In the genomic region with DNA sequence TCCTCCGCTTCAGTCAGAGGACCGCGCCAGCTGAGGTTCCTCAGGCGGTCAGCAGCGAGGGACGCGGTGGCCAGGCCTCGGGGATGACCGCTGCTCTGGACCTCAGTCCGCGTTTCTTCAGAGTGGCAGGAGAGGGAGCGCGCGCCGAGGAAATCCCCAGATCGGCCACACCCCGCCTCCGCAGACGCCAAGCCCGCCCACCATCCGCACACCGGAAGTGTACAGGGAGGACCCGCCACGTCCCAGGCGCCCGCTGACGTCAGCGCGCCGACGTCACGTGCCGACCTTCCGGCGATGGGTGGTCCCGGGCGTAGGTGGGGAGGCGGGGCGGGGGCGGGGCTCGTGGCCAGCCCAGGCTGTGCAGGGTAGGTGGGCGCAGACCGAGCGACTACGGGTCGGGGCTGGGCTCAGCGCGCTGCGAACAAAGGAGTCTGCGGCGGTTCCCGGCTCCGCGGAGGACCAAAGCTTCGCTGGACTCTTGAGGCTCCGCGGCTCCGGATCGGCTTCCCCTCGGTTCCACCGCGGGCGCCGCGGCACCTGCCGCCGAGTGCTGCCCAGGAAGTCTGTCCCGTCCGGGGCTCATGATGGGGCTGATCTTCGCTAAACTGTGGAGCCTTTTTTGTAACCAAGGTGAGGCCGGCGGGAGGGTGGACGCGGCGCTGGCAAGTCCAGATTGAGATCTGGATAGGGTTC, we compare ENCODE assay signal across 8 mouse cellular contexts. TPM values are rescaled to one million over a fixed set of nuclear protein-coding genes. Genes with fewer than 3 reads are reported as not detected.
DNase-seq lines count a peak whose midpoint lies in the region; ATAC-seq and TF ChIP-seq lines count a peak whose summit lies in the region.

TSS of gene Nsun6 (minus strand) at position 125 of the 693 bp plus-strand sequence.

- peaks cover 19% of the 10 kb centered on the region for H3K4me1 ChIP-seq in embryonic facial prominence, embryonic 13.5 days
- peaks cover 5% of the 10 kb centered on the region for H3K4me1 ChIP-seq in heart, adult 2 months (ENCODE audit: control insufficient read depth, insufficient read depth, low read length)
- H3K4me1 ChIP-seq in kidney, adult 2 months (ENCODE audit: control insufficient read depth, insufficient read depth, low read length): peaks cover 7% of the 10 kb centered on the region; the same call in 1 of the 2 replicates
- peaks cover 11% of the 10 kb centered on the region for H3K4me1 ChIP-seq in limb, embryonic 12.5 days (replicated peaks)
- H3K4me1 ChIP-seq in midbrain, embryonic 14.5 days (ENCODE audit: control insufficient read depth, insufficient read depth, low read length): peaks cover 12% of the 10 kb centered on the region

- peak; percentile 42 for TF ChIP-seq CTCF in heart, adult 2 months (IDR thresholded peaks at IDR 0.05)
- peak; percentile 43 for TF ChIP-seq CTCF in kidney, adult 2 months (conservative IDR thresholded peaks at IDR 0.05; ENCODE audit: insufficient read depth, insufficient read length, low read depth, low read length)

- peak within 1 kb of the TSS; percentile 96 for H3K9ac ChIP-seq in embryonic facial prominence, embryonic 13.5 days
- peak within 1 kb of the TSS; percentile 95 for H3K9ac ChIP-seq in heart, adult 2 months (ENCODE audit: low read depth, low read length)
- H3K9ac ChIP-seq in limb, embryonic 12.5 days (replicated peaks): peak within 1 kb of the TSS; percentile 96
- H3K9ac ChIP-seq in midbrain, embryonic 14.5 days (replicated peaks; ENCODE audit: low read length): peak within 1 kb of the TSS; percentile 98

- no peaks in the 10 kb centered on the region for H3K36me3 ChIP-seq in embryonic facial prominence, embryonic 13.5 days
- peaks cover 24% of the 10 kb centered on the region for H3K36me3 ChIP-seq in heart, adult 2 months (ENCODE audit: control insufficient read depth, insufficient read depth, low read length)
- H3K36me3 ChIP-seq in kidney, adult 2 months (ENCODE audit: control insufficient read depth, insufficient read depth, low read length): no peaks in the 10 kb centered on the region
- peaks cover 13% of the 10 kb centered on the region; the same call in 1 of the 2 replicates for H3K36me3 ChIP-seq in limb, embryonic 12.5 days
- no peaks in the 10 kb centered on the region for H3K36me3 ChIP-seq in midbrain, embryonic 14.5 days (ENCODE audit: control insufficient read depth, insufficient read depth, low read length)

- intact Hi-C loops in heart, adult 2 months (cut with DNase I): loop anchor here (10.0 kb wide), 2 partner anchors 990 to 1780 kb away; partner anchors contain the start of gene Rsu1

- peak within 1 kb of the TSS; percentile 88 for H3K4me3 ChIP-seq in embryonic facial prominence, embryonic 13.5 days
- peak within 1 kb of the TSS; percentile 81 for H3K4me3 ChIP-seq in heart, adult 2 months
- H3K4me3 ChIP-seq in kidney, adult 2 months (ENCODE audit: insufficient read depth, low read depth, low read length): peak within 1 kb of the TSS; percentile 93
- peak within 1 kb of the TSS; percentile 77 for H3K4me3 ChIP-seq in limb, embryonic 12.5 days (replicated peaks)
- peak within 1 kb of the TSS; percentile 92 for H3K4me3 ChIP-seq in midbrain, embryonic 14.5 days (replicated peaks; ENCODE audit: low read depth, low read length)

- peak; percentile 100 for ATAC-seq in embryonic facial prominence, embryonic 13.5 days (ENCODE audit: insufficient number of reproducible peaks, insufficient read depth, low FRiP score, low TSS enrichment, low read depth)
- ATAC-seq in limb, embryonic 12.5 days (ENCODE audit: insufficient number of reproducible peaks, insufficient read depth, low FRiP score, low TSS enrichment, low read depth): peak; percentile 100
- ATAC-seq in midbrain, embryonic 14.5 days (ENCODE audit: low FRiP score, low TSS enrichment): peak; percentile 99

- H3K9me3 ChIP-seq in embryonic facial prominence, embryonic 13.5 days: no peaks in the 10 kb centered on the region
- no peaks in the 10 kb centered on the region for H3K9me3 ChIP-seq in limb, embryonic 12.5 days
- no peaks in the 10 kb centered on the region for H3K9me3 ChIP-seq in midbrain, embryonic 14.5 days (ENCODE audit: control insufficient read depth, low read length)

- TF ChIP-seq POLR2A in heart, adult 2 months (IDR thresholded peaks at IDR 0.05; ENCODE audit: insufficient read depth, low read depth, low read length): peak; percentile 97
- TF ChIP-seq POLR2A in kidney, adult 2 months (IDR thresholded peaks at IDR 0.05; ENCODE audit: low read depth, low read length): peak; percentile 88

- WGBS in embryonic facial prominence, embryonic 13.5 days: under 1% methylated on average over 74 of the region's 75 CpGs
- WGBS in heart, adult 2 months: under 1% methylated on average over 75 of the region's 75 CpGs
- under 1% methylated on average over 75 of the region's 75 CpGs for WGBS in kidney, adult 2 months
- WGBS in limb, embryonic 12.5 days: under 1% methylated on average over 67 of the region's 75 CpGs
- WGBS in midbrain, embryonic 14.5 days: under 1% methylated on average over 75 of the region's 75 CpGs

- no peaks in the 10 kb centered on the region; the same call in 1 of the 2 replicates for H3K79me2 ChIP-seq in heart, adult 2 months (replicated peaks; ENCODE audit: control insufficient read depth, insufficient read depth, low read length)

- peak; percentile 96 for DNase-seq in 416B (ENCODE audit: low read depth)
- DNase-seq in adrenal gland, postnatal 4 days (ENCODE audit: low spot score in 2 of 2): peak; percentile 88 to 92
- DNase-seq in heart, adult 2 months: peak; percentile 97 to 98
- DNase-seq in kidney, adult 2 months: peak; percentile 99
- DNase-seq in midbrain, embryonic 14.5 days: peak; percentile 99
- peak; percentile 91 for DNase-seq in spleen, adult 12 weeks (ENCODE audit: low spot score)

- H3K27ac ChIP-seq in embryonic facial prominence, embryonic 13.5 days: peak within 1 kb of the TSS; percentile 96
- H3K27ac ChIP-seq in heart, adult 2 months: peak within 1 kb of the TSS; percentile 93
- H3K27ac ChIP-seq in kidney, adult 2 months (ENCODE audit: insufficient read depth, low read depth, low read length): peak within 1 kb of the TSS; percentile 99
- H3K27ac ChIP-seq in limb, embryonic 12.5 days: peak within 1 kb of the TSS; percentile 95
- peak within 1 kb of the TSS; percentile 98 for H3K27ac ChIP-seq in midbrain, embryonic 14.5 days (replicated peaks; ENCODE audit: low read depth, low read length)

- H3K27me3 ChIP-seq in embryonic facial prominence, embryonic 13.5 days: no peaks in the 10 kb centered on the region
- no peaks in the 10 kb centered on the region for H3K27me3 ChIP-seq in heart, adult 2 months (ENCODE audit: control insufficient read depth, insufficient read depth, low read length)
- H3K27me3 ChIP-seq in kidney, adult 2 months (replicated peaks; ENCODE audit: control insufficient read depth, insufficient read depth, low read length): no peaks in the 10 kb centered on the region
- no peaks in the 10 kb centered on the region for H3K27me3 ChIP-seq in limb, embryonic 12.5 days
- H3K27me3 ChIP-seq in midbrain, embryonic 14.5 days (ENCODE audit: control insufficient read depth, insufficient read depth, low read length): no peaks in the 10 kb centered on the region

- TF ChIP-seq EP300 in heart, adult 2 months (IDR thresholded peaks at IDR 0.05; ENCODE audit: insufficient read depth, low read depth, low read length): peak; percentile 85; the same call in 1 of the 2 replicates

- H3K4me2 ChIP-seq in embryonic facial prominence, embryonic 13.5 days: peak within 1 kb of the TSS; percentile 69
- H3K4me2 ChIP-seq in limb, embryonic 12.5 days: peak within 1 kb of the TSS; percentile 71
- H3K4me2 ChIP-seq in midbrain, embryonic 14.5 days (ENCODE audit: low read length): peak within 1 kb of the TSS; percentile 76

RNA-seq across cellular contexts. Expression of gene Nsun6, which starts in this region (rescaled TPM):
- total RNA-seq in adrenal gland, postnatal 4 days (2021): 10 to 100 TPM; 11.4 to 12.4 TPM
- polyA plus RNA-seq in embryonic facial prominence, embryonic 13.5 days (2015; fragmentation: Nextera tagmentation; extraction: Ambion mirVana): 14.6 and 16.8 TPM in 2 replicates
- 1 to 10 TPM; 4.3 to 4.5 TPM for total RNA-seq in heart, adult 2 months (2021)
- polyA plus RNA-seq in heart, adult 2 months (2012; rRNA removed): 0.94 and 2.2 TPM in 2 replicates
- polyA plus RNA-seq in kidney, adult 2 months (2012; rRNA removed): 1.4 and 3.8 TPM in 2 replicates
- polyA plus RNA-seq in limb, embryonic 12.5 days (2016; fragmentation: Nextera tagmentation; extraction: Ambion mirVana): 10.8 and 12.1 TPM in 2 replicates
- 14.0 and 17.7 TPM in 2 replicates for polyA plus RNA-seq in midbrain, embryonic 14.5 days (2014; fragmentation: Nextera tagmentation; extraction: Ambion mirVana)

Comparison
In these comparisons a context has a peak if more than half of its experiments do, and no peak if none do; other contexts are left out.
1. Peak in every context shown above with its lines: DNase-seq, ATAC-seq, H3K4me3 ChIP-seq and H3K27ac ChIP-seq.